Mouse (Mus musculus) left cerebral cortex, adult 11 months (tissue): ENCODE results near the gene Ldhc.
"Not testable (repeated sequence)": the region's sequence is repeated elsewhere in the genome, so short reads cannot be mapped to it uniquely, and the experiment has no call there.

ENCODE experiments used
- DNase-seq: peaks from one replicate; pipeline ENCODE4 v3.0.0; 2022; ENCODE audit warnings: low spot score

The Ldhc gene

DNA sequence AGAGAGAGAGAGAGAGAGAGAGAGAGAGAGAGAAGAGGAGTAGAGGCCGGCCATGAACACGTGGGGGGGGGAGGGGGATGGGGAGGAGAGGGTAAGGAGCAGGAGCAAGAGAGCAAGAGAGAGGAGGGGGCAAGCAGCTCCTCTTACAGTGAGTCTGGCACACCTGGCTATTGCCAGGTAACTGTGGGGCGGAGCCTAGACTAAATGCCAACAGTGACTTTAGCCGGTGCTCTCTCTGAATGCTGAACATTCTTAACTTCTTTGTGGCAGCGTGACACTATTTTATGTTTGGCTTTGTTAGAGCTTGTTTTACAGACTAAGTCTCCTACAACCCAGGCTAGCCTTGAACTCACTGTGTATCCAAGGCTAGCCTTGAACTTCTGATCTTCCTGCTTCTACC lies 18.7 kb upstream of the Ldhc start:
- no peak for DNase-seq

GRCm38 (mm10) chr7:46843576-46843975 lies 17.4 kb upstream of the Ldhc start:
- no peak for DNase-seq

DNA sequence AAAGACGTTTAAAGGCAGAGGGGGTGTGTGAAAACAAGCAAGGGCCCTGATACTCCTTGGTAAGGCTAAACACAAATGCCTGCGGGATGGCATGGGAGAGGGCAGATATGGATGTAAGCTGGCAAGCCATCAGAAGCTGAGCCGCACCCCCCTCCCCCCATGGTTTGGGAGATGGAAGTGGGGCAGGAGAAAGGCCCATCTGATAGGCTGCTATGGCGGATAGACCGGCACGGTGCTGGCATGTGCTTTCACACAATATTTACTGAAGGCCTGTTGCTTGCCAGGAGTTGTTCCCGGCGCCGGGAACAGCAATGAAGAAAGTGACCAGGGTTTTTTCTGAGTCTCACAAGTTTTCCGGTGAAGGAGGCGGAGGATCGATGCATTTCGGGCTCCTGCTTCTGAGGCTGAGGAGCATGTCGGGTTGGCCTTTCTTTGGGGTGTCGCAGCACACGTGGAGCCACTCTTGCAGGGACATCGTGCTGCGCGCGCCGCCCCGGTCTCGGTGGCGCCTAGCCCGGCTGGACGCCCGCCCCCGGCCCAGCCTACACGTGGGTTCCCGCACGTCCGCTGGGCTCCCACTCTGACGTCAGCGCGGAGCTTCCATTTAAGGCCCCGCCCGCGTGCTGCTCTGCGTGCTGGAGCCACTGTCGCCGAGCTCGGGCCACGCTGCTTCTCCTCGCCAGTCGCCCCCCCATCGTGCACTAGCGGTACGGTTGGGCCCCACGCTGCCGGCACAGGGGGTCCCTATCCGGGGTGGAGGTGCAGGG lies 15.6 kb upstream of the Ldhc start:
- DNase-seq, result peak; percentile 79

DNA sequence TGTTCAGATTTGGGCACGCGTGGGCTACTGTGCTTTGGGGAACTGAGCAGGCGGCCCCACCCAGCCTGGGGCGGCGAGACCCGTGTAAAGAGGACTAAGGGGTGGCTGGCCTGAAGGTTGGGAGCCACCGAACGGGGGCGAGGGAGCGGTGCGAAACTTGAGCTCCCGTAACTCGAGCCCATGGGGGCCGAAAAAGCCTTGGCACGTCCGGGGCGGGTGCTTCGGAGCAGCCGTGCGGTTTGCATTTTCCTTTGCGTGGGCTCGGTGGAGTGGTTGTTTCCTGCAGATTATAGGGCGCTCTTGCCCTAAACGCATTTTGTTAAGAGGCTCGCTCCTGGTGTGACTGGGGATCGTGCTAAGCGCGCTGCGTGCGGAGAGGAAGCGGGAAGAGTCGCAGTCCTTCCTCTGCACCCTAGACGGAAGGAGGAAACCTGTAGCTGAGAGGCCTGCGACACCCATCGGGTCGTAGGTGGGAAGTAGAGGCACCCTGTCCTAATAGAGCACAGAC lies 15.0 kb upstream of the Ldhc start:
- no peak for DNase-seq

DNA sequence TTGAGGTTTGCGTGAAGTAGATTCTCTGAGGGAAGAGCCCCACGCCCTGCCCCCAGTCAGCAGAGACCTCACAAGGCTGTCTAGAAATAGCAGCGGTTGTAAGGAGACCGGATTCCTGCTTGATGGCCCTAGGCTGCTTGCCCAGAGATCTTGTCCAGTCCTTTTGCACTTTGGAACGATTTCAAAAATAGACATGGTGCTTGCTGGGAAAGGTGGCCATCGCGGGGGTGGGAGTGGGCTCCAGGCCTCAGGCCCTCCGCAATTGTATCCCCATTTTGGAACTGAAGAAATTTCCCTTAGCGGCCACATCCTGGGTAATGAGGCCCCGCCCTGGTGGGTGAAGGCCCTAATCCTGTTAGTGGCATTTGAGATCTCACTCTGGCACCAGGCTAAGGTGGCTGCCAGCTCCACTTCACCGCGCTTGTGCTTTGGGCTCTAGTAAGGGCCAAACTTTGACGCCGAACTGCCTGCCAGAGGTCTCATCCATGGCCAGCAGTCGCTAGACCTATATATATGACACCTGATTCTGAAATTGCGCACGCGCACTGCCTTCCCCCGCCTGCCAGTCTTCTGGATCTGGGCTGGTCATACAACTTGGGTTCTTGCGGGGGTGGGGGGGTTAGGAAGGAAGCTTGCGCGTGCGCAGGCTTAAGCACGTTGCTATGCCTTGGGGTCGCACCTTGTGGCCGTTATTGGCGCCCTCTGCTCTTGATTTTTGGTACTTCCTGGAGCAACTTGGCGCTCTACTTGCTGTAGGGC lies 14.3 kb upstream of the Ldhc start:
- DNase-seq, result no peak

- no peak for DNase-seq
Observed at GRCm38 (mm10) chr7:46849287-46849686, 11.7 kb upstream of the Ldhc start.

- DNase-seq, result no peak
Observed at GRCm38 (mm10) chr7:46851026-46851425, 10.0 kb upstream of the Ldhc start.

- no peak for DNase-seq
Observed at GRCm38 (mm10) chr7:46852666-46853065, 8.3 kb upstream of the Ldhc start.

DNA sequence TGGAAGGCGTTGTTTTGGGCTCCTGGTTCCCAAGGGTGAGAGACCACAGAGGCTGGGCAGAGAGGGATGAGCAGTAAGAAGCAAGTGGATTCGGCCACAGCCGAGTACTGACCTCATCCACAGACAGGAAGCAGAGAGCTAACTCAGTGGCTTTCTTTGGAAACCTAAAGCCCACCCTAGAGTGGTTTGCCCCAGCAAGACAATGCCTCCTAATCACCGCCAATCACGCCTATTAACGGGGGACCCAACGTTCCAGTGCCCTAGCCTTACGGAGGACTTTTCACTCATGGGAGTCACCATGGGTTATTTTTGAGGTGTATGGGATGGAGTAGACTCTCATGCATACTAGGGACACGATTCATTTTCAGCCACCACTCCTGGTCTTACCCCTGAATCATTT lies 7.6 kb upstream of the Ldhc start:
- DNase-seq, result no peak

GRCm38 (mm10) chr7:46855866-46856560 lies 5.0 kb upstream of the Ldhc start:
- no peak for DNase-seq

- DNase-seq, result no peak
Observed at GRCm38 (mm10) chr7:46857436-46857835, 3.6 kb upstream of the Ldhc start.

DNA sequence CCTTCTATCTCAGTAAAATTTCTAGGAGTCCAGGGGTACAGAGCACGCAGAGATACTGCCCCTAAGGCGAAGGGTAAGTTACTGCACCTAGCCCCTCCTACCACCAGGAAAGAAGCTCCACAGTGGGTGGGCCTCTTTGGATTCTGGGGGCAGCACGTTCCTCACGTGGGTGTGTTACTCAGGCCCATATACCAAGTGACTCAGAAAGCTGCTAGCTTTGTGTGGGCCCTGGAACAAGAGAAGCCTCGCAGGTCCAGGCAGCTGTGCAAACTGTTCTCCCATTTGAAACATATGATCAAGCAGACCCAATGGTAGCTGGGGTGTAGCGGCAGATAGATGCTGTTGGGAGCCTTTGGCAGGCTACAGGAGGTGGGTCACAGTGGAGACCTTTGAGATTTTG lies 2.0 kb upstream of the Ldhc start:
- no peak for DNase-seq

DNA sequence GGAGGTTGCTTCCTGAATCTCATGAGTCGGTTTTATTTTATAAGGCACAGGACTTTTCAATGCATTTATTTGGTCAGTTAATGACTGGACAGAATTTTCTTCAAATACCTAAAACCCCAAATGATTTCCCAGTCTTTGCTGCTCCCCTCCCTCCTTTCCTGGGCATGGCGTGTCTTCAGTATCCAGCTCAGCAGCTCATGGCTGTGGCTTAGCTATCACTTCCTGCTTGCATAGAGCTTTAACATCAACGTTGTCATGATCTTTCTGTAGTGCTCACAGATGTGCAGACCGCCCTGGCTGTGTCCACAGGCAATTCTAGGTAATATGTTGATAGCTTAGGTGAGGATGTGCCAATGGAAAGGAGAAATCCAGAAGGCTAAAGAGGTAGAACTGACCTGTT lies 11.0 kb downstream of the Ldhc start:
- DNase-seq, result no peak

- DNase-seq, result peak; percentile 16
Observed at GRCm38 (mm10) chr7:46876841-46877240, 15.8 kb downstream of the Ldhc start.

GRCm38 (mm10) chr7:46877255-46877654 lies 16.3 kb downstream of the Ldhc start:
- DNase-seq, result no peak

- DNase-seq, result no peak
Observed at GRCm38 (mm10) chr7:46879851-46880250, 18.8 kb downstream of the Ldhc start.

- DNase-seq, result no peak
Observed at GRCm38 (mm10) chr7:46880992-46881391, 20.0 kb downstream of the Ldhc start.

DNA sequence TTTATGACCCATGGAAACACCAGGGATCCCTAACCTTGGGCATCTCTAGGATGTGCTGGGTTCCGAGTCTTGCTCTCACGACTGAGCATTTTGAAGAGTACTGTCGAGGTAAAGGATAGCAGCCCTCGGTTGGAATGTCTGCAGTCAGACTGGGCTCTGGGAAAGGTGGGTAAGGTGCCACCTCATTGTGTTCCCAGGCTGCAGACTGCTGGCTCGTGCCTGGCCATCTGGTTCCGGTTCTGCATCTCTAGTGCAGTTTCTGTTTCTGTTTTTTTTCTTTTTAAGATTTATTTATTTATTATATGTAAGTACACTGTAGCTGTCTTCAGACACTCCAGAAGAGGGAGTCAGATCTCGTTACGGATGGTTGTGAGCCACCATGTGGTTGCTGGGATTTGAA lies 20.9 kb downstream of the Ldhc start:
- not testable (repeated sequence) for DNase-seq

GRCm38 (mm10) chr7:46883304-46883703 lies 22.3 kb downstream of the Ldhc start:
- no peak for DNase-seq

- DNase-seq, result no peak
Observed at GRCm38 (mm10) chr7:46895511-46895910, 34.5 kb downstream of the Ldhc start.

- DNase-seq, result no peak
Observed at GRCm38 (mm10) chr7:46899343-46899742, 38.3 kb downstream of the Ldhc start.

- DNase-seq, result no peak
Observed at GRCm38 (mm10) chr7:46911250-46911649, 50.2 kb downstream of the Ldhc start.

- DNase-seq, result no peak
Observed at GRCm38 (mm10) chr7:46916376-46916775, 55.4 kb downstream of the Ldhc start.
